Mouse (Mus musculus) lung, embryonic 14.5 days (tissue): Measurements from ENCODE around the gene Nr2f2. TPM values are rescaled to one million over a fixed set of nuclear protein-coding genes. Genes with fewer than 3 reads are reported as not detected.

Experiments used
- ATAC-seq: fragments of 200-750 bp; cut with Nextera tagmentation; 2 replicates; pipeline ENCODE4 v1.8.0; 2017; ENCODE audit warnings: mild to moderate bottlenecking, moderate TSS enrichment, moderate library complexity; ENCODE audit not compliant: insufficient read depth
- DNase-seq: peaks from one replicate; pipeline ENCODE4 v3.0.0-alpha.2; 2015
- H3K27ac ChIP-seq: fragments of 300-500 bp; sonication (generic); 2 replicates; pipeline ENCODE4 v1.5.1; 2014; ENCODE audit warnings: low read depth, mild to moderate bottlenecking, moderate library complexity
- H3K27me3 ChIP-seq: fragments of 300-500 bp; sonication (generic); 2 replicates; pipeline ENCODE4 v1.6.1; 2014; ENCODE audit warnings: low read length, control low read depth; ENCODE audit not compliant: insufficient read depth
- H3K36me3 ChIP-seq: fragments of 300-500 bp; sonication (generic); 2 replicates; pipeline ENCODE4 v1.6.1; 2014; ENCODE audit warnings: control low read depth; ENCODE audit not compliant: insufficient read depth
- H3K4me1 ChIP-seq: fragments of 300-500 bp; sonication (generic); 2 replicates; pipeline ENCODE4 v1.6.1; 2014; ENCODE audit warnings: antibody characterized with exemption, control low read depth; ENCODE audit not compliant: insufficient read depth
- H3K4me2 ChIP-seq: fragments of 300-500 bp; sonication (generic); 2 replicates; pipeline ENCODE4 v1.6.1; 2014; ENCODE audit warnings: mild to moderate bottlenecking
- H3K4me3 ChIP-seq: fragments of 300-500 bp; sonication (generic); 2 replicates; pipeline ENCODE4 v1.5.1; 2014; ENCODE audit warnings: low read depth, low read length
- H3K9ac ChIP-seq: fragments of 300-500 bp; sonication (generic); 2 replicates; pipeline ENCODE4 v1.6.1; 2014
- H3K9me3 ChIP-seq: fragments of 300-500 bp; sonication (generic); 2 replicates; pipeline ENCODE4 v1.6.1; 2016; ENCODE audit warnings: low read depth, low read length, control low read depth
- CTCF ChIP-seq: IDR thresholded peaks from 2 replicates; pipeline ENCODE4 v1.5.1; 2016; ENCODE audit warnings: antibody characterized with exemption, low read depth
- WGBS: fragments of 180-500 bp; shearing (Covaris S2); extraction: QIAGEN DNeasy Blood & Tissue Kit; methylation state at CpG from one replicate; pipeline ENCODE4 v1.1.7; 2014; 5-methylcytosine and 5-hydroxymethylcytosine counted together
- polyA plus RNA-seq: library from polyadenylated mRNA; unstranded; fragments of >200 nt; fragmentation: Nextera tagmentation; extraction: Ambion mirVana; gene quantifications from 2 replicates; pipeline ENCODE4 v1.2.1, GENCODE M21; 2014

Nr2f2 gene
- polyA plus RNA-seq, 1 experiment from 2014 or later = 146 TPM

- Histone ChIP-seq H3K27ac (peak overlapping the region; percentile 100), H3K36me3 (peaks cover 45% of the 10 kb centered on the region), H3K4me3 (peak overlapping the region; percentile 96), H3K4me2 (peak overlapping the region; percentile 69), H3K27me3 (no peaks in the 10 kb centered on the region), H3K9me3 (no peaks in the 10 kb centered on the region), H3K9ac (peak overlapping the region; percentile 100), H3K4me1 (peaks cover 12% of the 10 kb centered on the region)
- no peak for TF ChIP-seq CTCF
- DNase-seq (peak; percentile 50), ATAC-seq (no peak)
- WGBS = under 1% methylated on average over 76 of the region's 84 CpGs
These were observed 5.7 kb downstream of the Nr2f2 start for GRCm38 (mm10) chr7:70360611-70361382.

- ATAC-seq (no peak), DNase-seq (peak; percentile 58)
- Histone ChIP-seq H3K9ac (peak overlapping the region; percentile 100), H3K4me3 (peak overlapping the region; percentile 96), H3K4me1 (peaks cover 12% of the 10 kb centered on the region), H3K4me2 (peak overlapping the region; percentile 69), H3K27me3 (no peaks in the 10 kb centered on the region), H3K9me3 (no peaks in the 10 kb centered on the region), H3K36me3 (peaks cover 53% of the 10 kb centered on the region), H3K27ac (peak overlapping the region; percentile 100)
- under 1% methylated on average over 69 of the region's 75 CpGs for WGBS
- TF ChIP-seq CTCF = no peak
These were observed 6.5 kb downstream of the Nr2f2 start for GRCm38 (mm10) chr7:70359791-70360581.

- Histone ChIP-seq H3K9ac (peak overlapping the region; percentile 100), H3K9me3 (no peaks in the 10 kb centered on the region), H3K36me3 (peaks cover 60% of the 10 kb centered on the region), H3K4me3 (peak overlapping the region; percentile 96), H3K4me2 (peak overlapping the region; percentile 69), H3K27me3 (no peaks in the 10 kb centered on the region), H3K27ac (peak overlapping the region; percentile 100), H3K4me1 (peaks cover 12% of the 10 kb centered on the region)
- ATAC-seq (no peak), DNase-seq (peak; percentile 55)
- under 1% methylated on average over 33 of the region's 33 CpGs for WGBS
- TF ChIP-seq CTCF = no peak
These were observed 7.5 kb downstream of the Nr2f2 start for GRCm38 (mm10) chr7:70358848-70359591.

- no peak for TF ChIP-seq CTCF
- Histone ChIP-seq H3K4me3 (peak overlapping the region; percentile 96), H3K36me3 (peaks cover 61% of the 10 kb centered on the region), H3K4me2 (peak overlapping the region; percentile 69), H3K9me3 (no peaks in the 10 kb centered on the region), H3K9ac (peak overlapping the region; percentile 100), H3K27me3 (no peaks in the 10 kb centered on the region), H3K4me1 (peaks cover 9% of the 10 kb centered on the region), H3K27ac (peak overlapping the region; percentile 100)
- peak; percentile 64 for DNase-seq
- WGBS = 1% methylated on average over 33 of the region's 33 CpGs
- ATAC-seq = no peak
These were observed 8.3 kb downstream of the Nr2f2 start for GRCm38 (mm10) chr7:70358020-70358847.

- peaks cover 5% of the 10 kb centered on the region for H3K4me1 ChIP-seq
- H3K4me3 ChIP-seq = peak overlapping the region; percentile 96
- TF ChIP-seq CTCF = no peak
- H3K4me2 ChIP-seq = peak overlapping the region; percentile 69
- H3K27ac ChIP-seq = peak overlapping the region; percentile 100
- H3K36me3 ChIP-seq = peaks cover 68% of the 10 kb centered on the region
- H3K27me3 ChIP-seq = no peaks in the 10 kb centered on the region
- ATAC-seq = no peak
- peak overlapping the region; percentile 100 for H3K9ac ChIP-seq
- H3K9me3 ChIP-seq = no peaks in the 10 kb centered on the region
- peak; percentile 58 for DNase-seq
- WGBS = 2% methylated on average over 17 of the region's 17 CpGs
These were observed 9.0 kb downstream of the Nr2f2 start for GRCm38 (mm10) chr7:70357516-70358019.
